Mouse (Mus musculus) liver, postnatal 0 days (tissue): Measurements from ENCODE around the gene Ptpn12. TPM values are rescaled to one million over a fixed set of nuclear protein-coding genes. Genes with fewer than 3 reads are reported as not detected.

Experiments used
- ATAC-seq: fragments of 200-750 bp; cut with Nextera tagmentation; 2 replicates; pipeline ENCODE4 v1.8.0; 2017; ENCODE audit warnings: mild to moderate bottlenecking, moderate library complexity
- DNase-seq: peaks from one replicate; pipeline ENCODE4 v3.0.0-alpha.2; 2016
- H3K27ac ChIP-seq: fragments of 300-500 bp; sonication (generic); 2 replicates; pipeline ENCODE4 v1.5.1; 2014; ENCODE audit warnings: antibody characterized with exemption, moderate library complexity, mild to moderate bottlenecking, low read depth
- H3K27me3 ChIP-seq: fragments of 300-500 bp; sonication (generic); 2 replicates; pipeline ENCODE4 v1.6.1; 2014; ENCODE audit warnings: low read length, control low read depth, mixed read lengths; ENCODE audit not compliant: insufficient read depth
- H3K36me3 ChIP-seq: fragments of 300-500 bp; sonication (generic); replicated peaks from 2 replicates; pipeline ENCODE4 v1.6.1; 2014; ENCODE audit warnings: mild to moderate bottlenecking, control low read depth, low read length, moderate library complexity, mixed read lengths; ENCODE audit not compliant: insufficient read depth
- H3K4me1 ChIP-seq: fragments of 300-500 bp; sonication (generic); 2 replicates; pipeline ENCODE4 v1.6.1; 2014; ENCODE audit warnings: antibody characterized with exemption, mild to moderate bottlenecking, control low read depth; ENCODE audit not compliant: insufficient read depth
- H3K4me2 ChIP-seq: fragments of 300-500 bp; sonication (generic); 2 replicates; pipeline ENCODE4 v1.6.1; 2014; ENCODE audit warnings: low read depth, mild to moderate bottlenecking, low read length, moderate library complexity, mixed read lengths
- H3K4me3 ChIP-seq: fragments of 300-500 bp; sonication (generic); 2 replicates; pipeline ENCODE4 v1.5.1; 2014; ENCODE audit warnings: low read depth, low read length
- H3K9ac ChIP-seq: fragments of 300-500 bp; sonication (generic); replicated peaks from 2 replicates; pipeline ENCODE4 v1.6.1; 2014; ENCODE audit warnings: mild to moderate bottlenecking, moderate library complexity
- H3K9me3 ChIP-seq: fragments of 300-500 bp; sonication (generic); 2 replicates; pipeline ENCODE4 v1.6.1; 2016; ENCODE audit warnings: mild to moderate bottlenecking, control low read depth, low read length, mixed read lengths
- CTCF ChIP-seq: sonication (generic); IDR thresholded peaks from 2 replicates; pipeline ENCODE4 v1.5.1; 2016; ENCODE audit warnings: antibody characterized with exemption, low read depth
- EP300 ChIP-seq: IDR thresholded peaks from 2 replicates; pipeline ENCODE4 v1.6.1; 2016; ENCODE audit warnings: antibody characterized with exemption, low read depth, mild to moderate bottlenecking
- WGBS: fragments of 180-500 bp; shearing (Covaris S2); extraction: QIAGEN DNeasy Blood & Tissue Kit; methylation state at CpG from one replicate; pipeline ENCODE4 v1.1.7; 2014; ENCODE audit not compliant: insufficient replicate concordance; 5-methylcytosine and 5-hydroxymethylcytosine counted together
- polyA plus RNA-seq: library from polyadenylated mRNA; unstranded; fragments of >200 nt; fragmentation: Nextera tagmentation; extraction: Ambion mirVana; gene quantifications from 2 replicates; pipeline ENCODE4 v1.2.1, GENCODE M21; 2015

Gene Ptpn12
- polyA plus RNA-seq, 1 experiment from 2014 or later: 11.3 TPM

DNA sequence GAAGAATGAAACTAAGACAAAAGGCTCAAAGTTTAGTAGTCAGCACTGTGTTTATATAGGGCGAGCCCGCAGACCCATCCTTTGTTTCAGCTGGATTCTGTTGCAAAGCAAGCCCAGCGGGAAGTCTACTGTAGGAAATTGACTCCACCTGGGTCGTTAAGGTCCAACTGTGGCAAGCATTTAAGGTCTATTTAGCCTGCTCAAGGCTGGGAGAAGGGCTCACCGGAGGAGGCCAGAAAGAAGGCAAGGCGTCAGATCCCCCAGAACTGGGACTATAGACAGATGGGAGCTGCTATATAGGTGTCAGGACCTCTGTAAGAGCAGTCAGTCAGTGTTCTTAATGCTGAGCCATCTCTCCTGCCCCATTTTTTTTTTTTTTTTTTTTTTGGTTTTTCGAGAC is 81.7 kb downstream of the Ptpn12 start:
- no peak overlapping the region for H3K4me3 ChIP-seq
- no peak overlapping the region for H3K4me2 ChIP-seq
- TF ChIP-seq CTCF (no peak), EP300 (no peak)
- no peak overlapping the region for H3K9ac ChIP-seq
- WGBS: 63% methylated on average over 6 of the region's 7 CpGs
- no peaks in the 10 kb centered on the region for H3K9me3 ChIP-seq
- no peaks in the 10 kb centered on the region for H3K27me3 ChIP-seq
- H3K27ac ChIP-seq: no peak overlapping the region
- H3K36me3 ChIP-seq: no peaks in the 10 kb centered on the region
- no peak for DNase-seq
- no peak for ATAC-seq
- no peaks in the 10 kb centered on the region for H3K4me1 ChIP-seq

DNA sequence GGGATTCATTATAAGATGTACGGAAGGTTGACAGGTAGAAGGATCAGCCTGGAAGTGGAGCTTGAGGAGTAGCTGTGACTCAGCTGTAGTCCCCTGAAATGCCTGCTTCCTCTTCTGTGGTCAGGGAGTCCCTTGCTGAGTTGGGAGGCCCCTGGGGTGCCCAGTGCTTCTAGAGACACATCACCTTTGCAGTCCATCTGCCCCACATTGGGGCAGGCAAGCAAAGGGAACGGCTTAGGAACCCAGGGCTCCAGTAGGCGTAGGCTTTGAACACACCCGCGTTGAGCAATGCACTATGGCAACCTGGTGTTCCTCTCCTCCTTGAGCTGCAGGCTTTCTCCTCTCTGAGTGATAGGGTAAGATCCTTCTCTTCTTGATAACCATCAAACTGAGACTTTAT is 82.6 kb downstream of the Ptpn12 start:
- no peaks in the 10 kb centered on the region for H3K27me3 ChIP-seq
- DNase-seq (peak; percentile 31), ATAC-seq (no peak)
- no peak overlapping the region for H3K4me2 ChIP-seq
- no peaks in the 10 kb centered on the region for H3K36me3 ChIP-seq
- no peaks in the 10 kb centered on the region for H3K9me3 ChIP-seq
- no peak overlapping the region for H3K9ac ChIP-seq
- WGBS: 44% methylated on average over 5 of the region's 5 CpGs
- no peaks in the 10 kb centered on the region for H3K4me1 ChIP-seq
- no peak for TF ChIP-seq CTCF
- no peak for TF ChIP-seq EP300
- no peak overlapping the region for H3K4me3 ChIP-seq
- H3K27ac ChIP-seq: no peak overlapping the region

DNA sequence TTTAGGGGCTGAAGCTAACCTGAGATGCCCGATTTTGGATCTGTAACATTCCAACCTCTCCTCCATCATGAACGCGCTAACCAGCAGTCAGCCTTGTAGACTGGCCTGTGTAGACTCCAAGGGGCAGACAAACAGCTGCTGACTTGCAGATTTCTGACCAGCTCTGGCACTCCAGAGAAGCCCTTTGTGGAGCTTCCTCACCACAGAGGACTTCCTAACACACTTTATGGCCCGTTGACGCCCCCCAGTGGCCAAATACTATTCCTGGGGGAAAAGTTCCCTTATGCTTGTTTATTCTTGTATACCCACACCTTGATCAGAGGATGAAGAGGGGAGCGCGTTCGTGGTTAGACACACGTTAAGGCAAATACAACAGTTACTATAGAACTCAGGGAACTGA is 86.7 kb downstream of the Ptpn12 start:
- Histone ChIP-seq H3K36me3 (no peaks in the 10 kb centered on the region), H3K4me3 (no peak overlapping the region), H3K27me3 (no peaks in the 10 kb centered on the region), H3K4me1 (no peaks in the 10 kb centered on the region), H3K9me3 (no peaks in the 10 kb centered on the region; the same call in 1 of the 2 replicates), H3K4me2 (no peak overlapping the region; the same call in 1 of the 2 replicates), H3K27ac (no peak overlapping the region), H3K9ac (no peak overlapping the region)
- peak; percentile 49 for ATAC-seq
- peak; percentile 72 for TF ChIP-seq CTCF
- TF ChIP-seq EP300: no peak
- WGBS: 49% methylated on average over 9 of the region's 9 CpGs
- DNase-seq: peak; percentile 78

DNA sequence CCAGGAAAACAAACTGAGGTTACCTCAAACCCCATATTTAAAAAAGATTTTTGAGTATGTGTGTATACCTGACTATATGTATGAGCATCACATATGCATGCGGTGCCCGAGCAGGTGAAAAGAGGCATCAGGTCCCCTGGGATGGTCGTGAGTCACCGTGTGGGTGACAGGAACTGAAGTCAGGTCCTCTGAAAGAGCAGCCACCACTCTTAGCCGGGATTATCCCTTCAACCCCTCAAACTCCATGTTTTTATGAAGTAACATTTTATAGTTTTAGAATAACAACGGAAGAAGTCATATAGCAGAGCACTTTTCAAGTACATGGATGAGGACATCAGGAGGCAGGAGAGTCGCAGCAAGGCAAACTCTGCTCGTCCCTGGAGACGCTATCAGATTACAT is 87.2 kb downstream of the Ptpn12 start:
- no peaks in the 10 kb centered on the region; the same call in 1 of the 2 replicates for H3K9me3 ChIP-seq
- H3K27me3 ChIP-seq: no peaks in the 10 kb centered on the region
- 61% methylated on average over 9 of the region's 9 CpGs for WGBS
- no peak for TF ChIP-seq CTCF
- TF ChIP-seq EP300: no peak
- no peak for DNase-seq
- no peak for ATAC-seq
- H3K27ac ChIP-seq: no peak overlapping the region
- no peaks in the 10 kb centered on the region for H3K4me1 ChIP-seq
- H3K9ac ChIP-seq: no peak overlapping the region
- no peak overlapping the region for H3K4me3 ChIP-seq
- no peaks in the 10 kb centered on the region for H3K36me3 ChIP-seq
- no peak overlapping the region; the same call in 1 of the 2 replicates for H3K4me2 ChIP-seq

DNA sequence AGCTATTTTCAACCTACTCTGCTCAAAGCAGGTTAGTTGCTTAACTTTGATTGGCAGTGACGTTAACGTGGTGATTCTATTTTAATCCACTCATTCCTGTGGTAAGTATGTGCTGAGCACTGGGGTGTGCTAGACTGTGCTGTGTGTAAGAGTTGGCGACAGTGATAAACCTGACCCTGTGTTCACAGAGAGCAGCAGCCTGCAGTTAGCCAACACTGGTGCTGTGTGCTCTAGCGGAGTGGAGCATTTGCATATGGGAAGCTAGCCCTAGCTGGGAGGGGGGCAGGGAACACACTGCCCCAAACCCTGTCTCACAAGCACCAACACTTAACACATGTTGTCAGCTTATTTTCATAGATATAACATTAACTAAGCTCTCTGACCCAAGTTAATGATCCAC is 87.8 kb downstream of the Ptpn12 start:
- no peaks in the 10 kb centered on the region for H3K4me1 ChIP-seq
- no peak overlapping the region for H3K9ac ChIP-seq
- peak; percentile 62 for ATAC-seq
- H3K4me3 ChIP-seq: no peak overlapping the region
- WGBS: 11% methylated on average over 4 of the region's 4 CpGs
- no peaks in the 10 kb centered on the region; the same call in 1 of the 2 replicates for H3K9me3 ChIP-seq
- H3K27ac ChIP-seq: no peak overlapping the region
- TF ChIP-seq EP300: no peak
- no peak for TF ChIP-seq CTCF
- H3K4me2 ChIP-seq: peak overlapping the region; percentile 33; the same call in 1 of the 2 replicates
- DNase-seq: no peak
- no peaks in the 10 kb centered on the region for H3K27me3 ChIP-seq
- no peaks in the 10 kb centered on the region for H3K36me3 ChIP-seq

DNA sequence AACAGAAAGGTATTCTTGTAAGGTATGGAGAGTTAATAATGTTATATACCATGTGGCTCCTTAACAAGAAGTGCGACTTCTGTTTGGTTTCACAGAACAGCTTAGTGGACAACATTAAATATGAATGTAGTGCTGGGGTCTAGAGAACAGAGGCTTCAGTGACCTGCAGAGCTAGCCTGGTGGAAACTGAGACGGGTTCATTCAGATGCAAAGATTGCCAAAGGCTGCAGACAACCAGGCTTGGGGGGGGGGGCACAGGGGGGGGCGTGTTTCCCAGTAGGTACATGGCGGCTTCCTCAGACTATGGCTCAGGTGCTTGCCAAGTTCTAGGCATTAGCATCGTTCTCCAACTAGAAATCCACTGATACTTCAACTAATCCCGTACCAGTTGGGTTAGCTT is 91.3 kb downstream of the Ptpn12 start:
- no peak for TF ChIP-seq EP300
- H3K27ac ChIP-seq: no peak overlapping the region
- H3K9me3 ChIP-seq: no peaks in the 10 kb centered on the region; the same call in 1 of the 2 replicates
- no peaks in the 10 kb centered on the region for H3K4me1 ChIP-seq
- DNase-seq (peak; percentile 2), ATAC-seq (no peak)
- H3K27me3 ChIP-seq: no peaks in the 10 kb centered on the region
- 79% methylated on average over 6 of the region's 6 CpGs for WGBS
- no peak overlapping the region for H3K4me2 ChIP-seq
- no peak overlapping the region for H3K9ac ChIP-seq
- H3K4me3 ChIP-seq: no peak overlapping the region
- no peaks in the 10 kb centered on the region for H3K36me3 ChIP-seq

DNA sequence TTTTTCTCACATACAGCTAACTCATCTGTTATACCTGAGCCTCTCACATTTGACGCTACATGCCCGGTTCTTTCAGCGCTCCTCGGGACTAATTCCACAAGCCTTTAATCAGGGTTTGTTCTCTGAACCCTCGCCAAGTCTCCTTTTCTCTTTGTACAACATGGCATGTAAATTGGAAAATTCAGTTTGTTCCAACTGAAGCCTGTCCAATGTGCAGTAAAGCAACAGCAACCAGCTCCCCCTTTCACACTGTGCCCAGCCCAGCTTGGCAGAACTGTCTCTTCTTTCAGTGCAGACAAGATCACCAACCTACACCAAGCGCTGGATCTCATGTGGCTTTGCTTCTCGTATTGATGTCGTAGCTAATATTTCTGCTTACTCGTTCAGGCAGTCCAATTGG is 92.4 kb downstream of the Ptpn12 start:
- H3K9me3 ChIP-seq: no peaks in the 10 kb centered on the region; the same call in 1 of the 2 replicates
- no peak overlapping the region for H3K4me3 ChIP-seq
- H3K27me3 ChIP-seq: no peaks in the 10 kb centered on the region
- ATAC-seq: no peak
- 85% methylated on average over 9 of the region's 9 CpGs for WGBS
- H3K4me1 ChIP-seq: no peaks in the 10 kb centered on the region
- H3K9ac ChIP-seq: no peak overlapping the region
- no peak overlapping the region for H3K27ac ChIP-seq
- TF ChIP-seq EP300 (no peak), CTCF (no peak)
- no peak overlapping the region for H3K4me2 ChIP-seq
- no peak for DNase-seq
- H3K36me3 ChIP-seq: no peaks in the 10 kb centered on the region
